Mouse (Mus musculus) fat pad, adult 2 months (tissue): ENCODE data around the gene Zdhhc16.

ENCODE experiments used
- DNase-seq: peaks from one replicate; pipeline ENCODE4 v3.0.0-alpha.2; 2011; ENCODE audit warnings: low read depth, low spot score; ENCODE audit errors: extremely low read depth

Gene Zdhhc16

DNA sequence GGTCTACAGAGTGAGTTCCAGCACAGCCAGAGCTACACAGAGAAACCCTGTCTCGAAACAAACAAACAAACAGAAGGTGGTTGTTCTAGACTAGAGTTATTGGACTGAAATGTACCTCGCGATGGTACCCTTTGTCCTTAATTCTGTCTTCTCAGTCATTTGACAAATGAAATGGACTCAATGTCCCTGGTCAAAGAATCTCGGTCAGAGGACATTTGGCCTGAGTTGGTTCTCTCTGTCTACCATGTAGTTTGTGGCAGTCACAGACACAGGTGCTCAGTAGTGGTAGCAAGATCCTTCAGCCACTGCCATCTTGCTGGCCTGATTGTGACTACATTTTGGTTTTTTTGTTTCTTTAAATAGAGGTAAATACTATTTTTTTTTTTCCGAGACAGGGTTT, 52.7 kb downstream of the Zdhhc16 start:
- DNase-seq = no peak

DNA sequence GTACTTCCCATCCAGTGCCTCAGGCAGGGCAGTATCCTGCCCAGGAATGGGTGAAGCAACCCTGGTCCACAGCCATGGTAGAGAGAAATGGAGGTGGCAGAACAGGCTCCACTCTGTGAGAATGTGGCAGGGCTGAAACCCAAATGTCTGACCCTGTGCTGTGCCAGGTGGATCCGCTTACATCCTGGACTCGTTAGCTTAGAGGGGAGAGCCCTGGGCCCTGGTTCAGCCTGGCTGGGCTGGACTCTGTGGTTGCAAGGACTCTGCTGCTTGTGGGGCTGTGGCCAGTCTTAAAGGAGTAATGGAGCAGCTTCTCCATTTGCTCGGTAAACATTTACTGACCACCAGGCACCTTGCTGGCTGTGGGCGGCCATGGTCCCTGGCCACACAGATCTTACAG, 53.9 kb downstream of the Zdhhc16 start:
- DNase-seq = no peak

GRCm38 (mm10) chr19:41989810-41990209, 56.5 kb downstream of the Zdhhc16 start:
- DNase-seq = no peak

- DNase-seq = no peak
These were observed 58.7 kb downstream of the Zdhhc16 start for GRCm38 (mm10) chr19:41991926-41992477.

DNA sequence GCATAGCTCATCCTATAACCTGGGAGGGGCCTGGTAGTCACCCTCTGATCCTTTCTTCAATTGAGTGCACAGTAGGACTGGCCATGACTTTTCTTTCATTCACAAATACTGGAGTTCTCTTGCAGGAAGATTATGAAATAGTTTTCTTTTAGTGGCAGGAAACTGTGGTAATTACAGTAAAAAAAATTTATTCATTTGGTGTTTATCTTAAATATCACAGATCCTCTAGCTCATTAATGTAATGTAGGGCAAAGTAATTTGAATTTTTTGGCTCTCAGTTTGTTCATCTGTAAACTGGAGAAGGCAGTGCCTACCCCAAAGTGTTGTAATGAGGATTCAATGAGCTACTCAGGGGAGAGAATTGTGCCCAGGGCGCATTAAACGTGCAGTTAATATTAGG, 59.7 kb downstream of the Zdhhc16 start:
- DNase-seq = no peak

GRCm38 (mm10) chr19:41993484-41993883, 60.2 kb downstream of the Zdhhc16 start:
- DNase-seq = no peak
